Mouse (Mus musculus) embryonic facial prominence, embryonic 14.5 days (tissue): ENCODE measurements around the gene Trim15. TPM values are rescaled to one million over a fixed set of nuclear protein-coding genes. Genes with fewer than 3 reads are reported as not detected.
"Not testable (repeated sequence)": the region's sequence is repeated elsewhere in the genome, so short reads cannot be mapped to it uniquely, and the experiment has no call there.

Experiments used
- ATAC-seq: fragments of 200-750 bp; cut with Nextera tagmentation; 2 replicates; pipeline ENCODE4 v1.8.0; 2017; ENCODE audit warnings: low read depth, moderate number of reproducible peaks, moderate TSS enrichment
- DNase-seq: peaks from one replicate; pipeline ENCODE4 v3.0.0-alpha.2; 2015; ENCODE audit warnings: low spot score
- H3K27ac ChIP-seq: fragments of 300-500 bp; sonication (generic); replicated peaks from 2 replicates; pipeline ENCODE4 v1.5.1; 2014; ENCODE audit warnings: low read depth, mild to moderate bottlenecking, low read length, moderate library complexity
- H3K27me3 ChIP-seq: fragments of 300-500 bp; sonication (generic); replicated peaks from 2 replicates; pipeline ENCODE4 v1.6.1; 2014; ENCODE audit warnings: low read length; ENCODE audit not compliant: control insufficient read depth, insufficient read depth
- H3K36me3 ChIP-seq: fragments of 300-500 bp; sonication (generic); 2 replicates; pipeline ENCODE4 v1.6.1; 2014; ENCODE audit warnings: low read length, mixed read lengths; ENCODE audit not compliant: control insufficient read depth, insufficient read depth
- H3K4me1 ChIP-seq: fragments of 300-500 bp; sonication (generic); 2 replicates; pipeline ENCODE4 v1.6.1; 2014; ENCODE audit warnings: antibody characterized with exemption, low read length; ENCODE audit not compliant: control insufficient read depth, insufficient read depth
- H3K4me2 ChIP-seq: fragments of 300-500 bp; sonication (generic); 2 replicates; pipeline ENCODE4 v1.6.1; 2014; ENCODE audit warnings: low read depth, mild to moderate bottlenecking, low read length, moderate library complexity, mixed read lengths
- H3K4me3 ChIP-seq: fragments of 300-500 bp; sonication (generic); 2 replicates; pipeline ENCODE4 v1.5.1; 2014; ENCODE audit warnings: low read depth, mild to moderate bottlenecking, low read length
- H3K9ac ChIP-seq: fragments of 300-500 bp; sonication (generic); 2 replicates; pipeline ENCODE4 v1.6.1; 2014; ENCODE audit warnings: low read depth, mild to moderate bottlenecking, low read length, moderate library complexity, mixed read lengths
- H3K9me3 ChIP-seq: fragments of 300-500 bp; sonication (generic); 2 replicates; pipeline ENCODE4 v1.6.1; 2016; ENCODE audit warnings: low read length; ENCODE audit not compliant: control insufficient read depth
- WGBS: fragments of 180-500 bp; shearing (Covaris S2); extraction: QIAGEN DNeasy Blood & Tissue Kit; methylation state at CpG from one replicate; pipeline ENCODE4 v1.1.7; 2014; 5-methylcytosine and 5-hydroxymethylcytosine counted together
- polyA plus RNA-seq: library from polyadenylated mRNA; unstranded; fragments of >200 nt; fragmentation: Nextera tagmentation; extraction: Ambion mirVana; gene quantifications from 2 replicates; pipeline ENCODE4 v1.2.1, GENCODE M21; 2014

Gene Trim15
- polyA plus RNA-seq, 1 experiment from 2014 or later = 0.15 TPM

- no peak for ATAC-seq
- Histone ChIP-seq H3K9me3 (no peaks in the 10 kb centered on the region), H3K27me3 (no peaks in the 10 kb centered on the region), H3K27ac (no peak overlapping the region), H3K9ac (no peak overlapping the region), H3K4me3 (no peak overlapping the region), H3K4me1 (no peaks in the 10 kb centered on the region), H3K36me3 (no peaks in the 10 kb centered on the region), H3K4me2 (no peak overlapping the region)
- DNase-seq = no peak
- 86% methylated on average over 2 of the region's 2 CpGs for WGBS
Measured at GRCm38 (mm10) chr17:36828488-36828887, 38.5 kb downstream of the Trim15 start.

- not testable (repeated sequence) for H3K4me3 ChIP-seq, H3K36me3 ChIP-seq, H3K27ac ChIP-seq, H3K9me3 ChIP-seq, H3K27me3 ChIP-seq, H3K9ac ChIP-seq, H3K4me2 ChIP-seq, H3K4me1 ChIP-seq
- ATAC-seq (peak; percentile 86), DNase-seq (peak; percentile 95)
- 15% methylated on average over 5 of the region's 5 CpGs for WGBS
Measured at GRCm38 (mm10) chr17:36826002-36826401, 41.0 kb downstream of the Trim15 start.

GRCm38 (mm10) chr17:36825525-36825924 lies 41.5 kb downstream of the Trim15 start:
- ATAC-seq = peak; percentile 53; the same call in 1 of the 2 replicates
- H3K9me3 ChIP-seq = no peaks in the 10 kb centered on the region
- DNase-seq = peak; percentile 36
- H3K4me1 ChIP-seq = no peaks in the 10 kb centered on the region
- no peak overlapping the region for H3K27ac ChIP-seq
- no peak overlapping the region for H3K9ac ChIP-seq
- no peaks in the 10 kb centered on the region for H3K27me3 ChIP-seq
- H3K4me2 ChIP-seq = no peak overlapping the region
- WGBS = 30% methylated on average over 4 of the region's 4 CpGs
- H3K36me3 ChIP-seq = no peaks in the 10 kb centered on the region
- H3K4me3 ChIP-seq = no peak overlapping the region

DNA sequence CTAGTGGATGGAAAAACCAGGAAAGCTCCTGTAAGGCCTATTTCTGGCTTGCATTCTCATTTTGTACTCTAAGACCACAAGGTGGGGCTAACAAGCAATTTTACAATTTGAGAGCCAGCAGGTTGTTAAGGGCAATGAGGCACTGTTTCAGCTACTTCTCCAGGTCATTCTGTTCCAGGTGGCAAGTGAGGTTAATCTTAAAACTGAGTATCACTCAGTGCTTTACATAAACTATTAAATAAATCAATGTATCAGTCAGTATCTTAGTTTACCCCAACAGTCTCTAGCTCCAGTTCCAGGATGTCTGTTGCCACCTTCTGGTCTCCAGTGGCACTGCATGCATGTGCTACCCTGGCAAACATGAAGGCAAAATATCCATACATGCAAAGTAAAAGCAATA lies 43.0 kb downstream of the Trim15 start:
- H3K9ac ChIP-seq = no peak overlapping the region
- H3K27me3 ChIP-seq = no peaks in the 10 kb centered on the region
- H3K9me3 ChIP-seq = no peaks in the 10 kb centered on the region
- peak; percentile 36 for DNase-seq
- H3K4me1 ChIP-seq = no peaks in the 10 kb centered on the region
- no peak overlapping the region for H3K27ac ChIP-seq
- no peaks in the 10 kb centered on the region for H3K36me3 ChIP-seq
- no peak for ATAC-seq
- H3K4me3 ChIP-seq = no peak overlapping the region
- H3K4me2 ChIP-seq = no peak overlapping the region

DNA sequence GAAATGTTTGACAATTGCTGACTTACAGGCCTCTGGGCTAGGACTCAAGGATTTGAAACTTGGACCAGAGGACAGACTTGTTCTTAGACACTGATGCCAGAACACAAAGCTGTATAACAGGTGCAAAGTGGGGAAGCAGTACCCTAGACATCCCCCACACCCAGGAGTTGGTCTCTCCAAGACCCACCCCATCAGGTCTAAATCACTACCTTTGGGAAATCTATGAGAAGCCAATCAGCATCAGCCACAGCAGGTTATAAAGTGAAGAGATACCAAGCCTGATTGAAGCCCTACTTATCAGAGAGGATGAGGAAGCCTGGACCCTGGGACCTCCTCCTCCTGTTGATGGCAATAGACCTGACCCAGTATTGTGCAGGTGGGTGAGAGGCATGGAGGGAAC lies 55.1 kb downstream of the Trim15 start, which contains the start of gene H2-M10.6:
Gene H2-M10.6 (plus strand): TSS at position 301 of the 400 bp plus-strand sequence.
- Histone ChIP-seq H3K4me1 (no peaks in the 10 kb centered on the region), H3K9me3 (no peaks in the 10 kb centered on the region), H3K4me3 (no peak within 1 kb of the TSS), H3K9ac (no peak within 1 kb of the TSS), H3K27ac (no peak within 1 kb of the TSS), H3K36me3 (no peaks in the 10 kb centered on the region), H3K4me2 (no peak within 1 kb of the TSS), H3K27me3 (no peaks in the 10 kb centered on the region)
- ATAC-seq (no peak), DNase-seq (no peak)

Other genes with a start within 250 kb of the Trim15 start
- gene H2-M9, start 224.5 kb downstream of the Trim15 start, polyA plus RNA-seq = not detected in 2 replicates
- not detected in 2 replicates for gene H2-M1, start 195.0 kb downstream of the Trim15 start, polyA plus RNA-seq
- not detected in 2 replicates for gene H2-M10.5, start 94.3 kb downstream of the Trim15 start, polyA plus RNA-seq
- not detected in 2 replicates for gene H2-M10.6, start 55.0 kb downstream of the Trim15 start, polyA plus RNA-seq
- gene Trim26, start 30.1 kb downstream of the Trim15 start, polyA plus RNA-seq = 28.5 and 31.9 TPM in 2 replicates
- 3.6 and 3.7 TPM in 2 replicates for gene Trim10, start 2.4 kb upstream of the Trim15 start, polyA plus RNA-seq
- gene Trim40, start 22.9 kb upstream of the Trim15 start, polyA plus RNA-seq = not detected in 2 replicates
- not detected in 2 replicates for gene Trim31, start 30.9 kb upstream of the Trim15 start, polyA plus RNA-seq
- 1.2 and 2.7 TPM in 2 replicates for gene Rnf39, start 75.7 kb upstream of the Trim15 start, polyA plus RNA-seq
- gene Ppp1r11, start 84.5 kb upstream of the Trim15 start, polyA plus RNA-seq = 125 and 130 TPM in 2 replicates
- 89.6 and 94.7 TPM in 2 replicates for gene Znrd1, start 91.3 kb upstream of the Trim15 start, polyA plus RNA-seq
- gene Znrd1as, start 91.4 kb upstream of the Trim15 start, polyA plus RNA-seq = 5.9 and 6.1 TPM in 2 replicates
- gene 2410137M14Rik, start 114.0 kb upstream of the Trim15 start, polyA plus RNA-seq = not detected in 2 replicates
- gene H2-M5, start 122.3 kb upstream of the Trim15 start, polyA plus RNA-seq = 0.21 and 0.22 TPM in 2 replicates
- gene Zfp57, start 134.0 kb upstream of the Trim15 start, polyA plus RNA-seq = 45.5 and 64.8 TPM in 2 replicates
- 0.12 and 0.22 TPM in 2 replicates for gene Mog, start 156.2 kb upstream of the Trim15 start, polyA plus RNA-seq
- 8.4 and 10.2 TPM in 2 replicates for gene Gabbr1, start 178.8 kb upstream of the Trim15 start, polyA plus RNA-seq
- gene Olfr90, start 221.3 kb upstream of the Trim15 start, polyA plus RNA-seq = 0.12 TPM in 1 of 2 replicates, not detected in the other
- 0.04 TPM in 1 of 2 replicates, not detected in the other for gene Olfr91, start 231.1 kb upstream of the Trim15 start, polyA plus RNA-seq